Mouse (Mus musculus): ENCODE measurements around the gene Samhd1. TPM values are rescaled to one million over a fixed set of nuclear protein-coding genes. Genes with fewer than 3 reads are reported as not detected.

The Samhd1 gene
- polyA plus RNA-seq, 1 experiment from 2014 or later: 19.1 TPM

GRCm38 (mm10) chr2:157060037-157060436 is 75.0 kb downstream of the Samhd1 start:
- Histone ChIP-seq H3K36me3 (ENCODE audit: insufficient read depth, low read length) (0 out of 2 replicates have a peak, but pooled peaks cover 6% of the 10 kb centered on the region), H3K27ac (no peak overlapping the region), H3K4me3 (replicated peaks; ENCODE audit: low read depth, low read length) (no peak overlapping the region), H3K4me1 (replicated peaks; ENCODE audit: insufficient read depth, low read length) (peaks cover 12% of the 10 kb centered on the region), H3K9ac (ENCODE audit: low read depth, low read length) (no peak overlapping the region), H3K4me2 (ENCODE audit: low read length) (no peak overlapping the region), H3K9me3 (replicated peaks; ENCODE audit: low read length) (no peaks in the 10 kb centered on the region), H3K27me3 (ENCODE audit: insufficient read depth, low read length) (no peaks in the 10 kb centered on the region)
- ATAC-seq (replicated peaks; ENCODE audit: low FRiP score, low read depth) (no peak), DNase-seq (ENCODE audit: low spot score) (no peak)
- no peak for TF ChIP-seq CTCF (IDR thresholded peaks at IDR 0.05; ENCODE audit: low read depth)
- WGBS: 85% methylated on average over 14 of the region's 14 CpGs

DNA sequence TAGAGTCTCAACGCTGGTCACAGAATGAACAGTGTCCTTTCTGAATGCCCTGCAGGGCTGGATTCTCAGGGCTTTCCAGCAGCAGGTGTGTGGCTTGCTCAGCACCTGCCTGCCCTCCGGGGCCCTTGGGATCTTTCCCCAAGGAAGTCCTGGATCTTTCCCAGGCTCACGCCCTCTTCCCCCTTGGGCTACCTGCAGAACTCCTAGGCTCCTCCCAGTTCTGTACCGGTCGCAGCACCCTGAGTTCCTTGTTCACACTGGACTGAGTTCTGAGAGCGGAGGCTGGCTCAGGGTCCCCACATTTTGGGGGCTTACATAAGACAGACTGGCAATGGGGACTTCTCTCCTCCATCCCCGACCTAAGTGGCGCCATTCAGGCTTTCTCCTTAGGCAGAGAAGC is 75.9 kb downstream of the Samhd1 start:
- TF ChIP-seq CTCF (IDR thresholded peaks at IDR 0.05; ENCODE audit: low read depth): no peak
- no peaks in the 10 kb centered on the region for H3K27me3 ChIP-seq (ENCODE audit: insufficient read depth, low read length)
- H3K9me3 ChIP-seq (replicated peaks; ENCODE audit: low read length): no peaks in the 10 kb centered on the region
- ATAC-seq (replicated peaks; ENCODE audit: low FRiP score, low read depth) (no peak), DNase-seq (ENCODE audit: low spot score) (no peak)
- H3K9ac ChIP-seq (ENCODE audit: low read depth, low read length): peak overlapping the region; percentile 20; the same call in 1 of the 2 replicates
- H3K27ac ChIP-seq: peak overlapping the region; percentile 64; the same call in 1 of the 2 replicates
- 0 out of 2 replicates have a peak, but pooled peaks cover 6% of the 10 kb centered on the region for H3K36me3 ChIP-seq (ENCODE audit: insufficient read depth, low read length)
- no peak overlapping the region for H3K4me3 ChIP-seq (replicated peaks; ENCODE audit: low read depth, low read length)
- 50% methylated on average over 8 of the region's 8 CpGs for WGBS
- H3K4me2 ChIP-seq (ENCODE audit: low read length): peak overlapping the region; percentile 31; the same call in 1 of the 2 replicates
- peaks cover 18% of the 10 kb centered on the region for H3K4me1 ChIP-seq (replicated peaks; ENCODE audit: insufficient read depth, low read length)

DNA sequence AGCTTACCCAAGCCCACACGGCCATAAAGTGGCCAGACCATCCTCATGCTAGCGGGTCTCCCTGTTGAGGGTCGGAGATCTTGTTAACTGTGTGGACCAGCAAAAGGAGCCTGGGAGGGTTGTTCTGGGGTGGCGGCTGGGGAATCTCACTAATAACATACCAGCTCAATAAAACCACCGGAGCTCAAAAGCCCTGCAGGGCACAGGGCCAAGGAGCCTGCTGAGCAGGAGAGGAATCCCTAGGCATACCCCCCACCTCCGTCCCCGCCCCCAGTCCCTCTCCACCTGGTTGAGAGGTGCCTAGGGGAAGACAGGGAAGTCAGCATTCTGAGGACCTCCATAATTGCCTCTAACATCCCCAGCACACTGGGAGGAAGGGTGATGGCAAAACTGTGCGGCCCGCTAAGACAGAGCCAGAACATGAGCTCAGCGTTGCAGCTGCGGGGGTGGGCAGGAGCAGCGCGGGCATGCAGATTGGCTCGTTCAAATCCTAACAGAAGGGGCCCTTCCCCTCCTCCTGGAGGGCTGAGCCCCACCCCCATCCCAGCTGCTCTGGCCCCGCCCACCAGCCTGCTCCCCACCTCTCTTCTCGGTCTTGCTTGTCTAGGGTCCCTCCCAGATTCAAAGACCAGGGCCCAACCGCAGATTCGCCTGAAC is 76.6 kb downstream of the Samhd1 start:
- no peak overlapping the region for H3K4me3 ChIP-seq (replicated peaks; ENCODE audit: low read depth, low read length)
- H3K9ac ChIP-seq (ENCODE audit: low read depth, low read length): peak overlapping the region; percentile 4

DNA sequence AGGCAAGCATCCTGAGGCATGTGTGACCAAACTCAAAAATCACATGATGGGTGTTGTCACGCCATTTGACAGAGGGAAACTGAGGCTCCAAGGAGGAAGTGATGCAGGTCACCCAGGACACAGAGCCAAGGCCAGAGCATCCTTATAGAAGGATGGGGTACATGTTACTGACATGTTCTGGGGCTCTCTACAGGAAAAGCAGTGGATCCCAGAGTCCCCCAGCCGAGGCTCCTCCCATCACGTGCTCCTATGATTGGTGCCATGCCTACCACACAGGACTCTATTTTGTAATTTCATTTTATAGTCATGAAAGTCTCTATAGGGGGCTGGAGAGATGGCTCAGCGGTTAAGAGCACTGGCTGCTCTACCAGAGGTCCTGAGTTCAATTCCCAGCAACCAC is 77.3 kb downstream of the Samhd1 start:
- Histone ChIP-seq H3K27ac (0 out of 2 replicates have a peak overlapping the region, but pooled peaks have one; percentile 64), H3K9me3 (replicated peaks; ENCODE audit: low read length) (no peaks in the 10 kb centered on the region), H3K36me3 (ENCODE audit: insufficient read depth, low read length) (peaks cover 6% of the 10 kb centered on the region; the same call in 1 of the 2 replicates), H3K4me2 (ENCODE audit: low read length) (no peak overlapping the region), H3K4me1 (replicated peaks; ENCODE audit: insufficient read depth, low read length) (peaks cover 18% of the 10 kb centered on the region), H3K27me3 (ENCODE audit: insufficient read depth, low read length) (no peaks in the 10 kb centered on the region), H3K4me3 (replicated peaks; ENCODE audit: low read depth, low read length) (no peak overlapping the region), H3K9ac (ENCODE audit: low read depth, low read length) (no peak overlapping the region)
- WGBS: 84% methylated on average over 4 of the region's 4 CpGs
- TF ChIP-seq CTCF (IDR thresholded peaks at IDR 0.05; ENCODE audit: low read depth): no peak
- ATAC-seq (replicated peaks; ENCODE audit: low FRiP score, low read depth): no peak
- no peak for DNase-seq (ENCODE audit: low spot score)

More for the DNA sequence above, 76.6 kb downstream of the Samhd1 start:
- no peaks in the 10 kb centered on the region for H3K27me3 ChIP-seq (ENCODE audit: insufficient read depth, low read length)
- no peak for TF ChIP-seq CTCF (IDR thresholded peaks at IDR 0.05; ENCODE audit: low read depth)
- WGBS: 14% methylated on average over 18 of the region's 18 CpGs
- no peaks in the 10 kb centered on the region for H3K9me3 ChIP-seq (replicated peaks; ENCODE audit: low read length)
- H3K27ac ChIP-seq: peak overlapping the region; percentile 64
- ATAC-seq (replicated peaks; ENCODE audit: low FRiP score, low read depth) (peak; percentile 71), DNase-seq (ENCODE audit: low spot score) (peak; percentile 91)
- 0 out of 2 replicates have a peak, but pooled peaks cover 6% of the 10 kb centered on the region for H3K36me3 ChIP-seq (ENCODE audit: insufficient read depth, low read length)
- H3K4me1 ChIP-seq (replicated peaks; ENCODE audit: insufficient read depth, low read length): peaks cover 18% of the 10 kb centered on the region
- peak overlapping the region; percentile 31 for H3K4me2 ChIP-seq (ENCODE audit: low read length)

GRCm38 (mm10) chr2:157057186-157057585 is 77.9 kb downstream of the Samhd1 start:
- no peak for TF ChIP-seq CTCF (IDR thresholded peaks at IDR 0.05; ENCODE audit: low read depth)
- Histone ChIP-seq H3K27ac (no peak overlapping the region), H3K9me3 (replicated peaks; ENCODE audit: low read length) (no peaks in the 10 kb centered on the region), H3K4me2 (ENCODE audit: low read length) (no peak overlapping the region), H3K4me1 (replicated peaks; ENCODE audit: insufficient read depth, low read length) (peaks cover 22% of the 10 kb centered on the region), H3K36me3 (ENCODE audit: insufficient read depth, low read length) (peaks cover 10% of the 10 kb centered on the region; the same call in 1 of the 2 replicates), H3K27me3 (ENCODE audit: insufficient read depth, low read length) (no peaks in the 10 kb centered on the region), H3K4me3 (replicated peaks; ENCODE audit: low read depth, low read length) (no peak overlapping the region), H3K9ac (ENCODE audit: low read depth, low read length) (no peak overlapping the region)
- DNase-seq (ENCODE audit: low spot score): no peak
- 89% methylated on average over 3 of the region's 3 CpGs for WGBS
- ATAC-seq (replicated peaks; ENCODE audit: low FRiP score, low read depth): no peak

- H3K4me1 ChIP-seq (replicated peaks; ENCODE audit: insufficient read depth, low read length): peaks cover 22% of the 10 kb centered on the region
- WGBS: 87% methylated on average over 6 of the region's 6 CpGs
These were observed 79.3 kb downstream of the Samhd1 start for GRCm38 (mm10) chr2:157055721-157056120.

More at GRCm38 (mm10) chr2:157055721-157056120, 79.3 kb downstream of the Samhd1 start:
- H3K4me2 ChIP-seq (ENCODE audit: low read length): no peak overlapping the region
- DNase-seq (ENCODE audit: low spot score) (no peak), ATAC-seq (replicated peaks; ENCODE audit: low FRiP score, low read depth) (no peak)
- H3K9ac ChIP-seq (ENCODE audit: low read depth, low read length): no peak overlapping the region
- TF ChIP-seq CTCF (IDR thresholded peaks at IDR 0.05; ENCODE audit: low read depth): no peak
- no peak overlapping the region for H3K4me3 ChIP-seq (replicated peaks; ENCODE audit: low read depth, low read length)
- peaks cover 10% of the 10 kb centered on the region; the same call in 1 of the 2 replicates for H3K36me3 ChIP-seq (ENCODE audit: insufficient read depth, low read length)
- H3K27me3 ChIP-seq (ENCODE audit: insufficient read depth, low read length): no peaks in the 10 kb centered on the region
- no peaks in the 10 kb centered on the region for H3K9me3 ChIP-seq (replicated peaks; ENCODE audit: low read length)
- no peak overlapping the region for H3K27ac ChIP-seq
